ENCODE assay signal across 18 mouse cellular contexts in the genomic region with DNA sequence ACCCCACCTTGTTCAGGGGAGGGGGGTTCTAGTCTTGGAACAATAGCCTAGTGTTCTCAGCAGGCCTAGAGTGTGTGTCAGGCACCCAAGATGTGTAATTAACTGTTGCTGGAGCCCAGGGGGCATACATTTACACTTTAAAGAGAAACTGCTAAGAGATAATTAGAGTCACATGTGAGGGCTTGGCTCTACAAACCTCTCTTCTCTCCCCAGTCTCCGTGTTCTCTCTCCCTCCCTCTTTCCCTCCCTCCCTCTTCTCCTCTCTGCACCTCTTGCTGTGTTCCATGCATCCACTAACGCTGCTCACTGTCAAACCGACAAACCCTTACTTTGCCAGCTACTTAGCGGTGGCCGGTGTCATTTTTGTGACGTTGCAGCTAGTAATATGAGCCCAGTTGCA.
DNase-seq lines count a peak whose midpoint lies in the region; ATAC-seq and TF ChIP-seq lines count a peak whose summit lies in the region.
"Had no signal": no experiment of that assay in that cellular context is flagged by ENCODE, and none has a peak within 500 bp of the region (broad histone marks: within the 10 kb centered on the region; RNA-seq: fewer than 3 reads in every experiment).

No protein-coding gene starts in this region.

- 0 out of 2 replicates have a peak, but pooled peaks have one; percentile 29 for ATAC-seq in embryonic facial prominence, embryonic 11.5 days (replicated peaks; ENCODE audit: insufficient number of reproducible peaks, low FRiP score, low TSS enrichment, low read depth)
- ATAC-seq in forebrain, postnatal 0 days: peak; percentile 62; the same call in 1 of the 2 replicates
- 0 out of 2 replicates have a peak, but pooled peaks have one; percentile 16 for ATAC-seq in limb, embryonic 14.5 days (ENCODE audit: low FRiP score, low read depth)
- ATAC-seq: intestine, postnatal 0 days; Patski had no signal

- 5% methylated on average over 6 of the region's 6 CpGs for WGBS in embryonic facial prominence, embryonic 11.5 days
- 10% methylated on average over 6 of the region's 6 CpGs for WGBS in forebrain, postnatal 0 days
- WGBS in limb, embryonic 14.5 days: 2% methylated on average over 6 of the region's 6 CpGs

- no peak for TF ChIP-seq CTCF in forebrain, postnatal 0 days (IDR thresholded peaks at IDR 0.05; ENCODE audit: low read depth)

- no peak for TF ChIP-seq POLR2A in limb, embryonic 14.5 days (IDR thresholded peaks at IDR 0.05; ENCODE audit: borderline replicate concordance, extremely low read depth, insufficient read depth, insufficient read length)

- peak overlapping the region; percentile 10; the same call in 1 of the 2 replicates for H3K4me2 ChIP-seq in embryonic facial prominence, embryonic 11.5 days (ENCODE audit: low read depth, low read length)
- no peak overlapping the region for H3K4me2 ChIP-seq in forebrain, postnatal 0 days (ENCODE audit: low read depth)
- H3K4me2 ChIP-seq in limb, embryonic 14.5 days (replicated peaks; ENCODE audit: low read depth, low read length, severe bottlenecking): peak overlapping the region; percentile 18; the same call in 1 of the 2 replicates
- H3K4me2 ChIP-seq: stomach, embryonic 15.5 days had no signal

- H3K27ac ChIP-seq in embryonic facial prominence, embryonic 11.5 days (replicated peaks; ENCODE audit: low read depth, low read length): no peak overlapping the region
- no peak overlapping the region for H3K27ac ChIP-seq in forebrain, postnatal 0 days (ENCODE audit: low read depth, low read length)
- H3K27ac ChIP-seq in limb, embryonic 14.5 days (replicated peaks; ENCODE audit: low read depth, low read length): peak overlapping the region; percentile 19; the same call in 1 of the 2 replicates
- H3K27ac ChIP-seq: gastrocnemius, adult 2 months; layer of hippocampus, adult 2 months; stomach, embryonic 15.5 days had no signal

- H3K9me3 ChIP-seq in embryonic facial prominence, embryonic 11.5 days (replicated peaks; ENCODE audit: control insufficient read depth, low read length): no peaks in the 10 kb centered on the region
- no peaks in the 10 kb centered on the region for H3K9me3 ChIP-seq in forebrain, postnatal 0 days (ENCODE audit: low read length)
- H3K9me3 ChIP-seq in limb, embryonic 14.5 days (ENCODE audit: control insufficient read depth, low read length): no peaks in the 10 kb centered on the region
- H3K9me3 ChIP-seq: megakaryocyte, embryonic 14.5 days; stomach, embryonic 15.5 days had no signal

- no peaks in the 10 kb centered on the region for H3K27me3 ChIP-seq in embryonic facial prominence, embryonic 11.5 days (ENCODE audit: control insufficient read depth, insufficient read depth, low read length)
- H3K27me3 ChIP-seq in forebrain, postnatal 0 days (ENCODE audit: insufficient read depth, low read length): no peaks in the 10 kb centered on the region
- no peaks in the 10 kb centered on the region for H3K27me3 ChIP-seq in limb, embryonic 14.5 days (ENCODE audit: control insufficient read depth, insufficient read depth, low read length)
- H3K27me3 ChIP-seq: CH12.LX; megakaryocyte, embryonic 14.5 days; stomach, embryonic 15.5 days had no signal

- H3K36me3 ChIP-seq in embryonic facial prominence, embryonic 11.5 days (replicated peaks; ENCODE audit: control insufficient read depth, insufficient read depth, low read depth, low read length): no peaks in the 10 kb centered on the region
- peaks cover 14% of the 10 kb centered on the region; the same call in 1 of the 2 replicates for H3K36me3 ChIP-seq in forebrain, postnatal 0 days (ENCODE audit: insufficient read depth)
- no peaks in the 10 kb centered on the region for H3K36me3 ChIP-seq in limb, embryonic 14.5 days (ENCODE audit: control insufficient read depth, insufficient read depth, low read length)
- H3K36me3 ChIP-seq: stomach, embryonic 15.5 days had no signal

- H3K4me1 ChIP-seq in embryonic facial prominence, embryonic 11.5 days (ENCODE audit: control insufficient read depth, insufficient read depth, low read length): no peaks in the 10 kb centered on the region; the same call in 1 of the 2 replicates
- H3K4me1 ChIP-seq in forebrain, postnatal 0 days (ENCODE audit: insufficient read depth): no peaks in the 10 kb centered on the region; the same call in 1 of the 2 replicates
- H3K4me1 ChIP-seq in limb, embryonic 14.5 days (ENCODE audit: control insufficient read depth, insufficient read depth, low read length): peaks cover 23% of the 10 kb centered on the region
- H3K4me1 ChIP-seq: megakaryocyte, embryonic 14.5 days; stomach, embryonic 15.5 days had no signal

- no peak overlapping the region for H3K9ac ChIP-seq in embryonic facial prominence, embryonic 11.5 days (replicated peaks; ENCODE audit: low read length)
- H3K9ac ChIP-seq in forebrain, postnatal 0 days: no peak overlapping the region
- H3K9ac ChIP-seq in limb, embryonic 14.5 days (ENCODE audit: low read depth, low read length, severe bottlenecking): no peak overlapping the region
- H3K9ac ChIP-seq: stomach, embryonic 15.5 days had no signal

- peak; percentile 31 for DNase-seq in ZHBTc4 (ENCODE audit: low read depth, low spot score)
- DNase-seq in embryonic facial prominence, embryonic 11.5 days (ENCODE audit: low spot score): peak; percentile 58
- DNase-seq in forebrain, postnatal 0 days: no peak
- no peak for DNase-seq in limb, embryonic 14.5 days (ENCODE audit: low spot score)
- no peak for DNase-seq in thymus, adult 18-20 months
- DNase-seq in B cell, adult 2 months: no peak
- no peak for DNase-seq in adrenal gland, postnatal 10 days
- DNase-seq: adrenal gland, postnatal 25 days; cerebellum, adult 18-20 months; gastrocnemius, adult 2 months; lung, adult 2 months; right cerebral cortex, postnatal 4 days had no signal

- H3K4me3 ChIP-seq in embryonic facial prominence, embryonic 11.5 days (ENCODE audit: low read depth, low read length): no peak overlapping the region
- no peak overlapping the region for H3K4me3 ChIP-seq in forebrain, postnatal 0 days (ENCODE audit: low read depth, low read length)
- H3K4me3 ChIP-seq in limb, embryonic 14.5 days (replicated peaks; ENCODE audit: low read length): no peak overlapping the region
- H3K4me3 ChIP-seq: gastrocnemius, adult 2 months; layer of hippocampus, adult 2 months; megakaryocyte, embryonic 14.5 days; stomach, embryonic 15.5 days had no signal

Comparison
In these comparisons a context has a peak if more than half of its experiments do, and no peak if none do; other contexts are left out.
1. DNase-seq: peak in ZHBTc4 (single experiment) and embryonic facial prominence, embryonic 11.5 days (single experiment); none in forebrain, postnatal 0 days (single experiment), limb, embryonic 14.5 days (single experiment), thymus, adult 18-20 months (0 of 2), B cell, adult 2 months (0 of 2) and adrenal gland, postnatal 10 days (single experiment).
2. Peak in every context shown above with its lines, with median percentiles within 50 percentile points of each other: ATAC-seq.